Mouse (Mus musculus): Measurements from ENCODE around the gene Ntn3.

- TF ChIP-seq CTCF (IDR thresholded peaks at IDR 0.05; ENCODE audit: borderline replicate concordance, insufficient read depth, low read depth, low read length) (no peak), POLR2A (IDR thresholded peaks at IDR 0.05; ENCODE audit: borderline replicate concordance, insufficient read depth, low read length) (no peak)
These were observed 689 bp downstream of the Ntn3 start for GRCm38 (mm10) chr17:24208641-24209042.

Data from cerebellum, adult 2 months (tissue).